Mouse (Mus musculus): ENCODE results near the gene Hist1h4a. TPM values are rescaled to one million over a fixed set of nuclear protein-coding genes. Genes with fewer than 3 reads are reported as not detected.

Gene Hist1h4a
- total and polyA plus RNA-seq, 3 experiments: 9.8 to 3,025 TPM; not detected in 1

DNA sequence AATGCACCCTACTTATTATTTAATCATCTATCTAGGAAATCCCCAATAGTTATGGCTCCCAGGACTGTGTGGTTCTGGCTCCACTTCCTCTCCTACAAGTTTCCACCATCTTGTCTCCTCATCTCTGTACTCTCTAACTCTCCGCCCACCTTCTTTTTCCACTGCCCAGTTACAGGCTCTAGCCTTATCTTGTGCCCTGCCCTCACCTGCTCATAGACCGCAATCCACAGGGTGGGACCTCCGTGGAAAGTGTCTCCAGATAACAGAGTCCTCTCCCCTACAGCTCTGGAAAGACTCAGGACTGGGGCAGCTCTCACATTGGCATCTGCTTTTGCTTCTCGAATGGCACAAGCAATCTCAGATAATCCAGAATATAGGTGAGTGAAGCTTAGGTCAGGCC, 18.0 kb upstream of the Hist1h4a start:
- H3K9ac ChIP-seq (ENCODE audit: control insufficient read depth, low read depth, low read length, poor library complexity, severe bottlenecking): no peak overlapping the region

DNA sequence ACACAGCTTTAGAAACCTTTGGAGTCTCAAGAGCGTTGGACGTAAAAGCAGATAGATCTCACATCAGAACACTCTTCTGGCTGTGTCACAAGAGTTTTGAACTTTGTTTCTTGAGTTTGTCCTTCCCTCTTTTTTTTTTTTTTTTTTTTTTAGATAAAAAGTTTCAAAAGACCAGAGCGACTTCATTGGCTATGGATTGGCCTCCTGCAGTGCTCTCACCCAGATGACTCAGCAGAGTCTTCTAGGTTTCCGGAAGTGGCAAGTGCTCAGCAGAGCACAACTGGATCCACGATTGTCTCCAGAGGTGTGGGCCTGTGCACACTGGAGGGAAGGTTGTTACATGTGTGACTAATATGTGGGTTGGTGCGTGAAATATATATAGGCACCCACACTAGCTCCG, 17.3 kb upstream of the Hist1h4a start:
- Histone ChIP-seq H3K27me3 (ENCODE audit: control insufficient read depth in 1 of 2, insufficient read depth in 2 of 2, low read length in 2 of 2) (no peaks in the 10 kb centered on the region; a peak in 1 of 4 replicates), H3K79me2 (ENCODE audit: control insufficient read depth, insufficient read depth, low read length, poor library complexity) (no peaks in the 10 kb centered on the region), H3K4me1 (ENCODE audit: control insufficient read depth in 1 of 2, insufficient read depth in 2 of 2, low read length in 2 of 2) (peaks cover 0 to 9% of the 10 kb centered on the region in 2 experiments; a peak in 1 of 4 replicates), H3K4me3 (ENCODE audit: control insufficient read depth in 1 of 2, insufficient read depth in 1 of 2, low read depth in 2 of 2, low read length in 2 of 2) (no peak overlapping the region), H3K36me3 (ENCODE audit: control insufficient read depth in 1 of 2, insufficient read depth in 2 of 2, low read length in 2 of 2) (peaks cover 0 to 2% of the 10 kb centered on the region in 2 experiments; a peak in 2 of 4 replicates), H3K9ac (ENCODE audit: control insufficient read depth, low read depth, low read length, poor library complexity, severe bottlenecking) (no peak overlapping the region), H3K27ac (ENCODE audit: control insufficient read depth, low read depth, low read length) (no peak overlapping the region), H3K9me3 (replicated peaks; ENCODE audit: insufficient read depth, low read length) (no peaks in the 10 kb centered on the region)
- TF ChIP-seq ZNF384 (IDR thresholded peaks at IDR 0.05; ENCODE audit: low read depth, low read length) (peak; percentile 43; the same call in 1 of the 2 replicates), POLR2AphosphoS2 (IDR thresholded peaks at IDR 0.05; ENCODE audit: low read length) (no peak), GABPA (IDR thresholded peaks at IDR 0.05; ENCODE audit: low read depth, low read length) (no peak)
- DNase-seq (ENCODE audit: low read depth, low spot score): peak; percentile 41

More for the DNA sequence above, 18.0 kb upstream of the Hist1h4a start:
- Histone ChIP-seq H3K36me3 (ENCODE audit: control insufficient read depth in 1 of 2, insufficient read depth in 2 of 2, low read length in 2 of 2) (peaks cover 0 to 2% of the 10 kb centered on the region in 2 experiments; a peak in 2 of 4 replicates), H3K9me3 (replicated peaks; ENCODE audit: insufficient read depth, low read length) (no peaks in the 10 kb centered on the region), H3K27ac (ENCODE audit: control insufficient read depth, low read depth, low read length) (no peak overlapping the region), H3K27me3 (ENCODE audit: control insufficient read depth in 1 of 2, insufficient read depth in 2 of 2, low read length in 2 of 2) (no peaks in the 10 kb centered on the region; a peak in 1 of 4 replicates), H3K4me1 (ENCODE audit: control insufficient read depth in 1 of 2, insufficient read depth in 2 of 2, low read length in 2 of 2) (peaks cover 0 to 9% of the 10 kb centered on the region in 2 experiments; a peak in 1 of 4 replicates), H3K4me3 (ENCODE audit: control insufficient read depth in 1 of 2, insufficient read depth in 1 of 2, low read depth in 2 of 2, low read length in 2 of 2) (no peak overlapping the region), H3K79me2 (ENCODE audit: control insufficient read depth, insufficient read depth, low read length, poor library complexity) (no peaks in the 10 kb centered on the region)
- no peak for TF ChIP-seq NRF1 (IDR thresholded peaks at IDR 0.05; ENCODE audit: insufficient read depth, low read depth, low read length, poor library complexity, severe bottlenecking)
- TF ChIP-seq MAZ (IDR thresholded peaks at IDR 0.05; ENCODE audit: low read depth, low read length): no peak
- TF ChIP-seq UBTF (IDR thresholded peaks at IDR 0.05; ENCODE audit: borderline replicate concordance, insufficient read depth, low read depth, low read length): no peak
- no peak for TF ChIP-seq NELFE (IDR thresholded peaks at IDR 0.05; ENCODE audit: low read depth, low read length)
- TF ChIP-seq CHD1 (IDR thresholded peaks at IDR 0.05; ENCODE audit: low read depth, low read length): no peak
- TF ChIP-seq TCF12 (IDR thresholded peaks at IDR 0.05; ENCODE audit: low read depth, low read length): no peak
- no peak for TF ChIP-seq TAL1 (IDR thresholded peaks at IDR 0.05; ENCODE audit: low read length)
- TF ChIP-seq POLR2A (IDR thresholded peaks at IDR 0.05; ENCODE audit: control insufficient read depth in 1 of 2, insufficient read depth in 1 of 2, low read depth in 1 of 2, low read length in 2 of 2, poor library complexity in 1 of 2): no peak
- no peak for TF ChIP-seq TBP (IDR thresholded peaks at IDR 0.05; ENCODE audit: low read depth, low read length)
- TF ChIP-seq RCOR1 (IDR thresholded peaks at IDR 0.05; ENCODE audit: low read depth, low read length): no peak
- TF ChIP-seq RAD21 (IDR thresholded peaks at IDR 0.05; ENCODE audit: low read depth, low read length): no peak
- TF ChIP-seq GABPA (IDR thresholded peaks at IDR 0.05; ENCODE audit: low read depth, low read length): no peak
- TF ChIP-seq BHLHE40 (IDR thresholded peaks at IDR 0.05; ENCODE audit: borderline replicate concordance, low read depth, low read length): no peak
- no peak for TF ChIP-seq GATA1 (IDR thresholded peaks at IDR 0.05; ENCODE audit: low read depth, low read length)
- no peak for TF ChIP-seq CTCF (IDR thresholded peaks at IDR 0.05 in 2 of 3, conservative IDR thresholded peaks at IDR 0.05 in 1 of 3; ENCODE audit: control insufficient read depth in 1 of 3, insufficient read depth in 1 of 3, low read depth in 2 of 3, low read length in 3 of 3, poor library complexity in 1 of 3, severe bottlenecking in 1 of 3)
- TF ChIP-seq USF2 (IDR thresholded peaks at IDR 0.05; ENCODE audit: borderline replicate concordance in 1 of 2, insufficient read depth in 1 of 2, low read depth in 1 of 2, low read length in 2 of 2): no peak
- TF ChIP-seq ZKSCAN1 (IDR thresholded peaks at IDR 0.05; ENCODE audit: low read depth, low read length): no peak
- no peak for TF ChIP-seq ZMIZ1 (IDR thresholded peaks at IDR 0.05; ENCODE audit: low read depth, low read length)
- no peak for DNase-seq (ENCODE audit: low read depth, low spot score)

Measured in MEL (cell line).